Mouse (Mus musculus) spleen, adult 2 months (tissue): Measurements from ENCODE around the gene 6030458C11Rik. TPM values are rescaled to one million over a fixed set of nuclear protein-coding genes. Genes with fewer than 3 reads are reported as not detected.

ENCODE experiments used
- DNase-seq, 2 experiments: peaks; one replicate each; pipeline versions ENCODE4 v3.0.0 to v3.0.0-alpha.2; 2012 to 2021; ENCODE audit warnings: low spot score in 2 of 2, low read depth in 1 of 2
- H3K27ac ChIP-seq: fragments of 200-500 bp; 2 replicates; pipeline ENCODE4 v1.5.1; 2012; ENCODE audit warnings: low read length, inconsistent platforms; ENCODE audit not compliant: insufficient read depth
- H3K27me3 ChIP-seq: fragments of 200-500 bp; 2 replicates; pipeline ENCODE4 v1.6.1; 2012; ENCODE audit warnings: mild to moderate bottlenecking, moderate library complexity, low read length, inconsistent platforms; ENCODE audit not compliant: control insufficient read depth, insufficient read depth
- H3K36me3 ChIP-seq: fragments of 200-500 bp; 2 replicates; pipeline ENCODE4 v1.6.1; 2012; ENCODE audit warnings: mild to moderate bottlenecking, low read length, inconsistent platforms; ENCODE audit not compliant: control insufficient read depth, insufficient read depth
- H3K4me1 ChIP-seq: fragments of 200-500 bp; 2 replicates; pipeline ENCODE4 v1.6.1; 2011; ENCODE audit warnings: inconsistent platforms; ENCODE audit not compliant: control insufficient read depth, insufficient read depth, insufficient read length
- H3K4me3 ChIP-seq: fragments of 200-500 bp; 2 replicates; pipeline ENCODE4 v1.5.1; 2011; ENCODE audit warnings: mild to moderate bottlenecking, inconsistent platforms; ENCODE audit not compliant: insufficient read depth, insufficient read length; ENCODE audit errors: extremely low read depth
- CTCF ChIP-seq: fragments of 200-500 bp; IDR thresholded peaks from 2 replicates; pipeline ENCODE4 v1.5.1; 2011; ENCODE audit warnings: mild to moderate bottlenecking, inconsistent platforms; ENCODE audit not compliant: insufficient read depth, insufficient read length, insufficient replicate concordance; ENCODE audit errors: extremely low read depth
- POLR2A ChIP-seq: fragments of 200-500 bp; IDR thresholded peaks from 2 replicates; pipeline ENCODE4 v1.6.1; 2011; ENCODE audit warnings: low read depth, low read length, inconsistent platforms
- WGBS: fragments of 180-500 bp; shearing (Covaris S2); methylation state at CpG from one replicate; pipeline ENCODE4 v1.1.7; 2018; 5-methylcytosine and 5-hydroxymethylcytosine counted together
- polyA plus RNA-seq: library from polyadenylated mRNA; depleted of rRNA; stranded (reverse); fragments of >200 nt; gene quantifications from 2 replicates; pipeline ENCODE4 v1.2.3, GENCODE M21; 2012; rRNA removed

The 6030458C11Rik gene
- polyA plus RNA-seq, 1 experiment, result 6.7 TPM

DNA sequence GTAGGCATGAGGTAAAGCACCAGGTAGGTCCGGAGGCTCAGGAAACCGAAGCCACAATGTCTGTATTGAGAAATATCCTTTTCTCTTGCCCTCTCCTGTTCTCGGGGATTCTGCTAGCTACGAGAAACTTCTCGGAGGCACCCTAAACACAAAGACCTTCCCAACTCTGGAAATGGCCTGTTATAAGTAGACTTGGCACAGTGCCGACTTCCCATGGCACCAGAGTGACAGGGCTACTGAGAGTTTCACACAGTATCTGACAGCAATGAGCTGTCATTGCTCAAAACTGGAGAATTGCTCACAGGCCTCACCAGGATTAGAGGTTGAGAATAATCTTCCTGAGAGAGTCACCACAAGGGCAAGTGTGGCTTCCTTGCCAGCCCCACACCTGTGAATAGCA is 63.7 kb downstream of the 6030458C11Rik start:
- no peak for TF ChIP-seq POLR2A
- no peak for TF ChIP-seq CTCF
- no peak overlapping the region for H3K27ac ChIP-seq
- no peak overlapping the region for H3K4me3 ChIP-seq
- DNase-seq, result no peak
- H3K4me1 ChIP-seq, result no peaks in the 10 kb centered on the region
- no peaks in the 10 kb centered on the region for H3K27me3 ChIP-seq
- no peaks in the 10 kb centered on the region for H3K36me3 ChIP-seq
- 85% methylated on average over 6 of the region's 6 CpGs for WGBS

DNA sequence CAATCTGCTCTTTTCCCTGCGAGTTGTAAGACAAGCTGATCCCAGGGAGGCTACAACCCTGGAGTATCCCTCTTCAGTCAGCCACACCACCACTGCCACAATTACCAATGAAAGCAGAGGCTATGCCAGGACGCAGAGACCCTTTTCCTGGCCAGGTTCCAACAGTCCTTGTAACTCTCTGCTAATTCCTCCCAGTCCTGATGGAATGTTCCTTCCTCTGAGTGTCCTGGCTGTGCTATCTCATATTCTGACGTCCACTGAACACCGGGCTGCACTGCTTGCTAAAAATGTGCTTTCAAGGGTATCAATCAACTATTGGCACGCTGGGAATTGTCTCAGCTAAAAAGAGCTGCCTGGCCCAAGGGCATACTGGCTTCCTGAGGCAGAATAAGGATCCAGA is 66.0 kb downstream of the 6030458C11Rik start:
- Histone ChIP-seq H3K36me3 (no peaks in the 10 kb centered on the region), H3K27ac (no peak overlapping the region), H3K27me3 (no peaks in the 10 kb centered on the region), H3K4me3 (no peak overlapping the region), H3K4me1 (no peaks in the 10 kb centered on the region)
- 71% methylated on average over 5 of the region's 5 CpGs for WGBS
- TF ChIP-seq CTCF, result no peak
- TF ChIP-seq POLR2A, result no peak
- no peak for DNase-seq

Other genes with a start within 250 kb of the 6030458C11Rik start
- gene Pdzd2, start 84.7 kb downstream of the 6030458C11Rik start, polyA plus RNA-seq, result 1.3 and 1.7 TPM in 2 replicates
- 10.0 and 10.5 TPM in 2 replicates for gene Drosha, start 166 bp upstream of the 6030458C11Rik start, polyA plus RNA-seq